Mouse (Mus musculus): ENCODE results near the gene Zbtb24. TPM values are rescaled to one million over a fixed set of nuclear protein-coding genes. Genes with fewer than 3 reads are reported as not detected.

The Zbtb24 gene
- polyA plus RNA-seq, 1 experiment from 2014 or later: 22.7 TPM

DNA sequence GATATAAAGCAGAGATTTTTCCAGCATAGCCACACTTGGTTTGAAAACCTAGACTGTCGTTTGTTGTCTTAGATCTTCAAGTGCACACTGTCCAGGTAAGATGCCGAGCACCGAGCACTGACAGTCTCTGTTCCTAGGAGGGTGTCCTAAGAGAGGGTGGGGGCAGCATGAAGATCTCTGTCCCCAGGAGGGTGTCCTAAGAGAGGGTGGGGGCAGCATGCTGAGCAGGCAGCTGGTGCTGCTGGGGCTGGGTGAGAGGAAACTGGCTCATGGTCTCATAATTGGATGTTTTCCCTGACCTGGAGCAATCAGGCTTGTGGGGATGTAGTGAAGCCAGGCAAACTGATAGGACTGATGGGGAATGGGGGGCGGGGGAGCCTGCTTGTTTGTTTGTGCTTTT lies 9.8 kb downstream of the Zbtb24 start:
- H3K9ac ChIP-seq (replicated peaks; ENCODE audit: low read depth, low read length): no peak overlapping the region
- peaks cover 5% of the 10 kb centered on the region; the same call in 1 of the 2 replicates for H3K4me1 ChIP-seq (replicated peaks; ENCODE audit: control insufficient read depth, insufficient read depth, low read length)
- H3K4me3 ChIP-seq (replicated peaks; ENCODE audit: low read length): no peak overlapping the region
- no peak overlapping the region for H3K4me2 ChIP-seq (ENCODE audit: low read length)
- H3K36me3 ChIP-seq (ENCODE audit: control insufficient read depth, insufficient read depth): peaks cover 14% of the 10 kb centered on the region
- H3K9me3 ChIP-seq (ENCODE audit: control insufficient read depth, low read length): no peaks in the 10 kb centered on the region
- no peaks in the 10 kb centered on the region for H3K27me3 ChIP-seq (replicated peaks; ENCODE audit: control insufficient read depth, insufficient read depth, low read length)
- ATAC-seq: no peak
- WGBS: 80% methylated on average over 4 of the region's 4 CpGs
- H3K27ac ChIP-seq (ENCODE audit: low read length): no peak overlapping the region

- Histone ChIP-seq H3K4me2 (ENCODE audit: low read length) (no peak overlapping the region), H3K4me1 (replicated peaks; ENCODE audit: control insufficient read depth, insufficient read depth, low read length) (peaks cover 5% of the 10 kb centered on the region; the same call in 1 of the 2 replicates), H3K27me3 (replicated peaks; ENCODE audit: control insufficient read depth, insufficient read depth, low read length) (no peaks in the 10 kb centered on the region), H3K4me3 (replicated peaks; ENCODE audit: low read length) (no peak overlapping the region), H3K27ac (ENCODE audit: low read length) (no peak overlapping the region), H3K36me3 (ENCODE audit: control insufficient read depth, insufficient read depth) (peaks cover 16% of the 10 kb centered on the region), H3K9me3 (ENCODE audit: control insufficient read depth, low read length) (no peaks in the 10 kb centered on the region), H3K9ac (replicated peaks; ENCODE audit: low read depth, low read length) (no peak overlapping the region)
- no peak for ATAC-seq
- WGBS: 35% methylated on average over 2 of the region's 2 CpGs
Measured at GRCm38 (mm10) chr10:41460501-41460900, 10.3 kb downstream of the Zbtb24 start.

- H3K27me3 ChIP-seq (replicated peaks; ENCODE audit: control insufficient read depth, insufficient read depth, low read length): no peaks in the 10 kb centered on the region
- peaks cover 5% of the 10 kb centered on the region; the same call in 1 of the 2 replicates for H3K4me1 ChIP-seq (replicated peaks; ENCODE audit: control insufficient read depth, insufficient read depth, low read length)
- ATAC-seq: no peak
- H3K4me2 ChIP-seq (ENCODE audit: low read length): no peak overlapping the region
- H3K9me3 ChIP-seq (ENCODE audit: control insufficient read depth, low read length): no peaks in the 10 kb centered on the region
- H3K4me3 ChIP-seq (replicated peaks; ENCODE audit: low read length): no peak overlapping the region
- H3K36me3 ChIP-seq (ENCODE audit: control insufficient read depth, insufficient read depth): peaks cover 17% of the 10 kb centered on the region
- no peak overlapping the region for H3K27ac ChIP-seq (ENCODE audit: low read length)
- H3K9ac ChIP-seq (replicated peaks; ENCODE audit: low read depth, low read length): no peak overlapping the region
- 93% methylated on average over 3 of the region's 3 CpGs for WGBS
Measured at GRCm38 (mm10) chr10:41461057-41461722, 11.0 kb downstream of the Zbtb24 start.

DNA sequence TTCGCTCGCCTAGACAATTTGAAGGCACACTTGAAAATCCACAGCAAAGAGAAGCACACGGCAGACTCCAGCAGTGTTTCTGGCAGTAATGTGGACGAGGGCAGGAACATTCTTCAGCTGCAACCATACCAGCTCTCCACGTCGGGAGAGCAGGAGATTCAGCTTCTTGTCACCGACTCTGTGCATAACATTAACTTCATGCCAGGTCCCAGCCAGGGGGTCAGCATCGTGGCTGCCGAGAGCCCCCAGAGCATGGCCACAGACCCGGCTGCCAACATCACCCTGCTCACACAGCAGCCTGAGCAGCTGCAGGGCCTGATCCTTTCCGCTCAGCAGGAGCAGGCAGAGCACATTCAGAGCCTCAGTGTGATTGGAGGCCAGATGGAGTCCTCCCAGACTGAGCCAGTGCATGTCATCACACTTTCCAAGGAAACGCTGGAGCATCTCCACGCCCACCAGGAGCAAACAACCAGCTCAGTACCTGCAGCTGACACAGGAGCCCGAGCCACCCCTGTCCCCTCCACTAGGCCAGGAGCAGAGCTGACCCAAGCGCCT lies 14.3 kb downstream of the Zbtb24 start:
- no peak overlapping the region for H3K9ac ChIP-seq (replicated peaks; ENCODE audit: low read depth, low read length)
- 46% methylated on average over 15 of the region's 15 CpGs for WGBS
- H3K27ac ChIP-seq (ENCODE audit: low read length): no peak overlapping the region
- H3K4me1 ChIP-seq (replicated peaks; ENCODE audit: control insufficient read depth, insufficient read depth, low read length): peaks cover 5% of the 10 kb centered on the region; the same call in 1 of the 2 replicates
- no peaks in the 10 kb centered on the region for H3K9me3 ChIP-seq (ENCODE audit: control insufficient read depth, low read length)
- H3K4me3 ChIP-seq (replicated peaks; ENCODE audit: low read length): no peak overlapping the region
- no peak for ATAC-seq
- no peak overlapping the region for H3K4me2 ChIP-seq (ENCODE audit: low read length)
- peaks cover 13% of the 10 kb centered on the region for H3K36me3 ChIP-seq (ENCODE audit: control insufficient read depth, insufficient read depth)
- H3K27me3 ChIP-seq (replicated peaks; ENCODE audit: control insufficient read depth, insufficient read depth, low read length): no peaks in the 10 kb centered on the region

GRCm38 (mm10) chr10:41467325-41467724 lies 17.1 kb downstream of the Zbtb24 start:
- Histone ChIP-seq H3K9me3 (ENCODE audit: control insufficient read depth, low read length) (no peaks in the 10 kb centered on the region), H3K4me1 (replicated peaks; ENCODE audit: control insufficient read depth, insufficient read depth, low read length) (no peaks in the 10 kb centered on the region), H3K27ac (ENCODE audit: low read length) (no peak overlapping the region), H3K9ac (replicated peaks; ENCODE audit: low read depth, low read length) (no peak overlapping the region), H3K4me3 (replicated peaks; ENCODE audit: low read length) (no peak overlapping the region), H3K27me3 (replicated peaks; ENCODE audit: control insufficient read depth, insufficient read depth, low read length) (no peaks in the 10 kb centered on the region), H3K36me3 (ENCODE audit: control insufficient read depth, insufficient read depth) (peaks cover 13% of the 10 kb centered on the region), H3K4me2 (ENCODE audit: low read length) (no peak overlapping the region)
- no peak for ATAC-seq
- 42% methylated on average over 6 of the region's 6 CpGs for WGBS

- Histone ChIP-seq H3K4me2 (ENCODE audit: low read length) (no peak overlapping the region), H3K4me1 (replicated peaks; ENCODE audit: control insufficient read depth, insufficient read depth, low read length) (peaks cover under 1% of the 10 kb centered on the region), H3K9me3 (ENCODE audit: control insufficient read depth, low read length) (no peaks in the 10 kb centered on the region), H3K27me3 (replicated peaks; ENCODE audit: control insufficient read depth, insufficient read depth, low read length) (no peaks in the 10 kb centered on the region), H3K9ac (replicated peaks; ENCODE audit: low read depth, low read length) (no peak overlapping the region), H3K4me3 (replicated peaks; ENCODE audit: low read length) (no peak overlapping the region), H3K27ac (ENCODE audit: low read length) (no peak overlapping the region), H3K36me3 (ENCODE audit: control insufficient read depth, insufficient read depth) (peaks cover 2% of the 10 kb centered on the region; the same call in 1 of the 2 replicates)
- 92% methylated on average over 3 of the region's 3 CpGs for WGBS
- no peak for ATAC-seq
Measured at GRCm38 (mm10) chr10:41470693-41471092, 20.5 kb downstream of the Zbtb24 start.

- Histone ChIP-seq H3K36me3 (ENCODE audit: control insufficient read depth, insufficient read depth) (no peaks in the 10 kb centered on the region), H3K4me3 (replicated peaks; ENCODE audit: low read length) (no peak overlapping the region), H3K4me1 (replicated peaks; ENCODE audit: control insufficient read depth, insufficient read depth, low read length) (peaks cover 10% of the 10 kb centered on the region), H3K4me2 (ENCODE audit: low read length) (no peak overlapping the region), H3K27ac (ENCODE audit: low read length) (no peak overlapping the region), H3K9ac (replicated peaks; ENCODE audit: low read depth, low read length) (no peak overlapping the region), H3K9me3 (ENCODE audit: control insufficient read depth, low read length) (no peaks in the 10 kb centered on the region), H3K27me3 (replicated peaks; ENCODE audit: control insufficient read depth, insufficient read depth, low read length) (no peaks in the 10 kb centered on the region)
- ATAC-seq: no peak
Measured at GRCm38 (mm10) chr10:41472534-41472933, 22.4 kb downstream of the Zbtb24 start.

GRCm38 (mm10) chr10:41472962-41473481 lies 22.8 kb downstream of the Zbtb24 start:
- no peak overlapping the region for H3K27ac ChIP-seq (ENCODE audit: low read length)
- ATAC-seq: no peak
- H3K36me3 ChIP-seq (ENCODE audit: control insufficient read depth, insufficient read depth): no peaks in the 10 kb centered on the region
- H3K4me1 ChIP-seq (replicated peaks; ENCODE audit: control insufficient read depth, insufficient read depth, low read length): peaks cover 14% of the 10 kb centered on the region
- no peaks in the 10 kb centered on the region for H3K9me3 ChIP-seq (ENCODE audit: control insufficient read depth, low read length)
- WGBS: 83% methylated on average over 5 of the region's 5 CpGs
- no peak overlapping the region for H3K9ac ChIP-seq (replicated peaks; ENCODE audit: low read depth, low read length)
- H3K4me3 ChIP-seq (replicated peaks; ENCODE audit: low read length): no peak overlapping the region
- no peak overlapping the region for H3K4me2 ChIP-seq (ENCODE audit: low read length)
- no peaks in the 10 kb centered on the region for H3K27me3 ChIP-seq (replicated peaks; ENCODE audit: control insufficient read depth, insufficient read depth, low read length)

- H3K36me3 ChIP-seq (ENCODE audit: control insufficient read depth, insufficient read depth): no peaks in the 10 kb centered on the region
- no peak for ATAC-seq
- H3K9ac ChIP-seq (replicated peaks; ENCODE audit: low read depth, low read length): no peak overlapping the region
- H3K27me3 ChIP-seq (replicated peaks; ENCODE audit: control insufficient read depth, insufficient read depth, low read length): no peaks in the 10 kb centered on the region
- H3K4me1 ChIP-seq (replicated peaks; ENCODE audit: control insufficient read depth, insufficient read depth, low read length): peaks cover 15% of the 10 kb centered on the region
- no peak overlapping the region for H3K27ac ChIP-seq (ENCODE audit: low read length)
- 84% methylated on average over 6 of the region's 6 CpGs for WGBS
- H3K4me3 ChIP-seq (replicated peaks; ENCODE audit: low read length): no peak overlapping the region
- no peaks in the 10 kb centered on the region for H3K9me3 ChIP-seq (ENCODE audit: control insufficient read depth, low read length)
- H3K4me2 ChIP-seq (ENCODE audit: low read length): no peak overlapping the region
Measured at GRCm38 (mm10) chr10:41473782-41474468, 23.7 kb downstream of the Zbtb24 start.
